Mouse (Mus musculus): Measurements from ENCODE around the gene Slit3. TPM values are rescaled to one million over a fixed set of nuclear protein-coding genes. Genes with fewer than 3 reads are reported as not detected.

Slit3 gene
- polyA plus RNA-seq, 1 experiment, result 6.4 TPM

- 79% methylated on average over 7 of the region's 7 CpGs for WGBS
- H3K4me1 ChIP-seq (replicated peaks; ENCODE audit: control insufficient read depth, insufficient read depth, low read length), result no peaks in the 10 kb centered on the region
- no peak for DNase-seq
- TF ChIP-seq POLR2A (IDR thresholded peaks at IDR 0.05; ENCODE audit: control insufficient read depth, extremely low read depth, insufficient read depth, low read length, poor library complexity) (no peak), CTCF (IDR thresholded peaks at IDR 0.05; ENCODE audit: borderline replicate concordance, control insufficient read depth, extremely low read depth, insufficient read depth, low read length, poor library complexity) (no peak)
- H3K27ac ChIP-seq (ENCODE audit: control insufficient read depth, insufficient read depth, low read length), result no peak overlapping the region
- H3K27me3 ChIP-seq (ENCODE audit: control insufficient read depth, insufficient read depth, low read length), result no peaks in the 10 kb centered on the region
- no peak overlapping the region for H3K4me3 ChIP-seq (ENCODE audit: control insufficient read depth, insufficient read depth, low read length)
- H3K36me3 ChIP-seq (ENCODE audit: control insufficient read depth, insufficient read depth, low read length), result no peaks in the 10 kb centered on the region
Observed at GRCm38 (mm10) chr11:35690515-35691281, 569.7 kb downstream of the Slit3 start.

- no peaks in the 10 kb centered on the region for H3K36me3 ChIP-seq (ENCODE audit: control insufficient read depth, insufficient read depth, low read length)
- no peaks in the 10 kb centered on the region for H3K4me1 ChIP-seq (replicated peaks; ENCODE audit: control insufficient read depth, insufficient read depth, low read length)
- WGBS, result 23% methylated on average over 5 of the region's 5 CpGs
- no peaks in the 10 kb centered on the region for H3K27me3 ChIP-seq (ENCODE audit: control insufficient read depth, insufficient read depth, low read length)
- H3K4me3 ChIP-seq (ENCODE audit: control insufficient read depth, insufficient read depth, low read length), result no peak overlapping the region
- H3K27ac ChIP-seq (ENCODE audit: control insufficient read depth, insufficient read depth, low read length), result no peak overlapping the region
- TF ChIP-seq CTCF (IDR thresholded peaks at IDR 0.05; ENCODE audit: borderline replicate concordance, control insufficient read depth, extremely low read depth, insufficient read depth, low read length, poor library complexity) (0 out of 2 replicates have a peak, but pooled peaks have one; percentile 24), POLR2A (IDR thresholded peaks at IDR 0.05; ENCODE audit: control insufficient read depth, extremely low read depth, insufficient read depth, low read length, poor library complexity) (no peak)
- DNase-seq, result peak; percentile 40
Observed at GRCm38 (mm10) chr11:35693136-35693535, 572.1 kb downstream of the Slit3 start.

- no peak for TF ChIP-seq POLR2A (IDR thresholded peaks at IDR 0.05; ENCODE audit: control insufficient read depth, extremely low read depth, insufficient read depth, low read length, poor library complexity)
- TF ChIP-seq CTCF (IDR thresholded peaks at IDR 0.05; ENCODE audit: borderline replicate concordance, control insufficient read depth, extremely low read depth, insufficient read depth, low read length, poor library complexity), result no peak
- no peak overlapping the region for H3K4me3 ChIP-seq (ENCODE audit: control insufficient read depth, insufficient read depth, low read length)
- no peak overlapping the region for H3K27ac ChIP-seq (ENCODE audit: control insufficient read depth, insufficient read depth, low read length)
- no peaks in the 10 kb centered on the region for H3K27me3 ChIP-seq (ENCODE audit: control insufficient read depth, insufficient read depth, low read length)
- H3K36me3 ChIP-seq (ENCODE audit: control insufficient read depth, insufficient read depth, low read length), result no peaks in the 10 kb centered on the region
- no peaks in the 10 kb centered on the region for H3K4me1 ChIP-seq (replicated peaks; ENCODE audit: control insufficient read depth, insufficient read depth, low read length)
- 93% methylated on average over 7 of the region's 7 CpGs for WGBS
- no peak for DNase-seq
Observed at GRCm38 (mm10) chr11:35693625-35694024, 572.6 kb downstream of the Slit3 start.

- 94% methylated on average over 7 of the region's 7 CpGs for WGBS
- no peak for TF ChIP-seq CTCF (IDR thresholded peaks at IDR 0.05; ENCODE audit: borderline replicate concordance, control insufficient read depth, extremely low read depth, insufficient read depth, low read length, poor library complexity)
- no peak for TF ChIP-seq POLR2A (IDR thresholded peaks at IDR 0.05; ENCODE audit: control insufficient read depth, extremely low read depth, insufficient read depth, low read length, poor library complexity)
- H3K27me3 ChIP-seq (ENCODE audit: control insufficient read depth, insufficient read depth, low read length), result no peaks in the 10 kb centered on the region
- no peak for DNase-seq
- H3K4me3 ChIP-seq (ENCODE audit: control insufficient read depth, insufficient read depth, low read length), result no peak overlapping the region
- H3K27ac ChIP-seq (ENCODE audit: control insufficient read depth, insufficient read depth, low read length), result no peak overlapping the region
- H3K4me1 ChIP-seq (replicated peaks; ENCODE audit: control insufficient read depth, insufficient read depth, low read length), result no peaks in the 10 kb centered on the region
- H3K36me3 ChIP-seq (ENCODE audit: control insufficient read depth, insufficient read depth, low read length), result no peaks in the 10 kb centered on the region
Observed at GRCm38 (mm10) chr11:35697476-35697875, 576.5 kb downstream of the Slit3 start.

GRCm38 (mm10) chr11:35698901-35699300 is 577.9 kb downstream of the Slit3 start:
- Histone ChIP-seq H3K4me1 (replicated peaks; ENCODE audit: control insufficient read depth, insufficient read depth, low read length) (no peaks in the 10 kb centered on the region), H3K36me3 (ENCODE audit: control insufficient read depth, insufficient read depth, low read length) (no peaks in the 10 kb centered on the region), H3K27me3 (ENCODE audit: control insufficient read depth, insufficient read depth, low read length) (no peaks in the 10 kb centered on the region), H3K4me3 (ENCODE audit: control insufficient read depth, insufficient read depth, low read length) (no peak overlapping the region), H3K27ac (ENCODE audit: control insufficient read depth, insufficient read depth, low read length) (no peak overlapping the region)
- no peak for DNase-seq
- WGBS, result 67% methylated on average over 3 of the region's 5 CpGs
- TF ChIP-seq POLR2A (IDR thresholded peaks at IDR 0.05; ENCODE audit: control insufficient read depth, extremely low read depth, insufficient read depth, low read length, poor library complexity) (no peak), CTCF (IDR thresholded peaks at IDR 0.05; ENCODE audit: borderline replicate concordance, control insufficient read depth, extremely low read depth, insufficient read depth, low read length, poor library complexity) (no peak)

- TF ChIP-seq POLR2A (IDR thresholded peaks at IDR 0.05; ENCODE audit: control insufficient read depth, extremely low read depth, insufficient read depth, low read length, poor library complexity) (no peak), CTCF (IDR thresholded peaks at IDR 0.05; ENCODE audit: borderline replicate concordance, control insufficient read depth, extremely low read depth, insufficient read depth, low read length, poor library complexity) (no peak)
- no peaks in the 10 kb centered on the region for H3K27me3 ChIP-seq (ENCODE audit: control insufficient read depth, insufficient read depth, low read length)
- 82% methylated on average over 4 of the region's 4 CpGs for WGBS
- no peaks in the 10 kb centered on the region for H3K4me1 ChIP-seq (replicated peaks; ENCODE audit: control insufficient read depth, insufficient read depth, low read length)
- DNase-seq, result no peak
- no peaks in the 10 kb centered on the region for H3K36me3 ChIP-seq (ENCODE audit: control insufficient read depth, insufficient read depth, low read length)
- H3K4me3 ChIP-seq (ENCODE audit: control insufficient read depth, insufficient read depth, low read length), result no peak overlapping the region
- no peak overlapping the region for H3K27ac ChIP-seq (ENCODE audit: control insufficient read depth, insufficient read depth, low read length)
Observed at GRCm38 (mm10) chr11:35703471-35703870, 582.4 kb downstream of the Slit3 start.

Data from thymus, adult 2 months (tissue).